Mouse (Mus musculus) small intestine, adult 2 months (tissue): ENCODE results near the gene Lenep.

Experiments used
- CTCF ChIP-seq: fragments of 200-500 bp; IDR thresholded peaks from 2 replicates; pipeline ENCODE4 v1.5.1; 2012; ENCODE audit warnings: low read depth, mild to moderate bottlenecking, control low read depth, inconsistent platforms, low read length, moderate library complexity, mixed read lengths; ENCODE audit not compliant: insufficient replicate concordance, insufficient read length; ENCODE audit errors: extremely low read depth
- POLR2A ChIP-seq: fragments of 200-500 bp; IDR thresholded peaks from 2 replicates; pipeline ENCODE4 v1.6.1; 2012; ENCODE audit warnings: low read depth, mild to moderate bottlenecking, control low read depth, inconsistent platforms, low read length, moderate library complexity

GRCm38 (mm10) chr3:89393605-89394004 is 9.0 kb downstream of the Lenep start:
- TF ChIP-seq CTCF: no peak
- peak; percentile 97 for TF ChIP-seq POLR2A
